Mouse (Mus musculus) heart, adult 8-10 months (tissue): ENCODE measurements at regions not wholly inside any gene's neighbourhood (a gene's known extent, or its start where the extent isn't known, plus 50 kb on each side); places are given as distances from the start of the nearest gene placed in this dataset.

Experiments used
- DNase-seq: peaks from one replicate; pipeline ENCODE4 v3.0.0; 2022; ENCODE audit warnings: low spot score

DNA sequence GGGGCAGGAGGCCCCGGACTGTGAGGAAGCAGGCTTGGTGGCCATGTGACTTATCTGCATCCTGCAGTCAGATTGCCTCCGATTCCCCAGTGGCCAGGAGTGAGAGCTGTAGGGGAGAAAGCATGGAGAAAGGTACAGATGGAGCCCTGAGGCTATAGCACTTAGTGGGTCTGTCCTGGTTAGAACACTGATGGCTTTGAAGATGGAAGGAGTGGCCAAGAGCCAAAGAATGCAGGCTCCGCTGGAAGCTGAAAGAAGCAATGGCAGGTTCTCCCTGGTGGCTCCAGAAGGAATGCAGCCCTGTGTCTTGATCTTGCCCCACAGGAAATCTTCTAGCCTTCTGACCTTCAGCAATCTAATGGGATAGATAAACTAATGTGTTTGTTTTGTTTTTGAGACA, 926.3 kb downstream of the 4930447A16Rik start:
- DNase-seq = no peak

- no peak for DNase-seq
Observed at GRCm38 (mm10) chr15:38353371-38353770, 928.0 kb downstream of the 4930447A16Rik start.

DNA sequence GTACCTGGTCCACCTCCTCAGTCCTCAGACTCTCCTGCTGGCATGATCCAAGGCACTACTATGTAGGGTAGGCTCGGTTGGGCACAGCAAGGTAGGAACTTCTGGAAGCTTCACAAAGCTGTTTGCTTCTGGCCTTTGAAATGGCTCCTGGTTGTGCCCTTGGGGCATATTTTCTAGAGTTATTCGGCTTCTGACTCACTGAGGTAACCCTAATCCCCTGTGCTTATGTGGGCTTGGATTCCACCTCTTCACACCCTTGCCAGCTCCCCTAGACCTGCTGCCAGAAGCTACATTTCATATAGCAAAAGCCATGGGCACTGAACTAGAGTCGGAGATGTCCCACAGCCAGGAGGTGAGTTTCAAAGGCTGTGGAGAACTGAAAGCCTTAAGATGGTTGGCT, 933.7 kb downstream of the 4930447A16Rik start:
- no peak for DNase-seq

DNA sequence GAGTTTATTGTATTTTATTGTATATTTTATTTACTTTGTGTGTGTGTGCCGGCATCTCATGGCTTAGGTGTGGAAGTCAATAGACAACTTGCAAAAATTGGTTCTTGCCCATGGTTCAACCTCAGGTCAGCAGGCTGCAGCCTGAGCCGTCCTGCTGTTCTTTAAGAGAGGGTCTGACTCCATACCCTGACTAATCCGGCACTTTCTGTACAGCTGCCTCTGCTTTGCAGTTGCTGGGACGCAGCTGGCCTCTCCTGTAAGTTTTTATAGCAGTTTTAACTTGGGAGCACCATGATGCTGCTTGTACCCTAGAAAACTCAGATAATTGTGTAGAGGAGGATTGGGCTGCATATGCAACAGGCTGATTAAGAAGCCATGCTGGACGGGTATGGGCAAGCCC, 938.2 kb downstream of the 4930447A16Rik start:
- no peak for DNase-seq

DNA sequence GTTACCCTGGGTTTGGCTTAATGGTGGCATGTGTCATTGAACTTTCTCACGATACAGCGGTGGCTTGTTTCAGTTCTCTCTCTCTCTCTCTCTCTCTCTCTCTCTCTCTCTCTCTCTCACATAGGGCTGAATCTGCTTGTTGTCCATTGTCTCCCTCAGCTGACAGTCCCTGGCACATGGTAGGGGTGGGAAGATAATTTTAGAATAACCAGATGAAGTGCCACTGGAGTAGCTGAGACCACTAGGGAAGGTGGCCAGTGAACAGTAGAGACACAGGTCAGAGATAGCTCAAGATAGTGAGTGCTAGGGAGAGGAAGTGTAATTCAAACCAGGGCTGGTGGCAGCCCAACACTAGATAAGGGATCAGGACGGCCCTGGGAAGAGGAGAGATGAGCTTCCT, 938.7 kb downstream of the 4930447A16Rik start:
- no peak for DNase-seq

GRCm38 (mm10) chr15:38367643-38368042, 942.3 kb downstream of the 4930447A16Rik start:
- DNase-seq = no peak

DNA sequence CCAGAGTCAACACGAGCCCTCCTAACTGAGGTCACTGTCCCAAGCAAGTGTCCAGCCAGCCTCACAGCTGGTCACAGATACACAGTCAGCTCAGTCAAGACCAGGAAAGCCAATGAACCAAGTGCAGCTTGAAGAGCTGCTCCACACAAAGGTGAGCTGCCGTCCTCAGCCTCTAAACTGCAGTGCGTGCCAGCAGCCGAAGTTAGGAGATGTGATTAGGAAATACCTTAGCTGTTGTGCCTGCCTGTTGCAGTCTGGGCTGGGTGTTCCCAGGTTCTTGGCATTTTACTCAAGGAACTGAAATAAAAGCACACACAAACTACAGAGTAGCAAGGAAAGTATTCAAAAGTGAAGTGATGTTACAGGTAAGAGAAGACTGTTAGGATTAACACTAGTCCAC, 942.9 kb downstream of the 4930447A16Rik start:
- no peak for DNase-seq

- DNase-seq = no peak
Observed at GRCm38 (mm10) chr15:38371404-38372090, 946.2 kb downstream of the 4930447A16Rik start.

DNA sequence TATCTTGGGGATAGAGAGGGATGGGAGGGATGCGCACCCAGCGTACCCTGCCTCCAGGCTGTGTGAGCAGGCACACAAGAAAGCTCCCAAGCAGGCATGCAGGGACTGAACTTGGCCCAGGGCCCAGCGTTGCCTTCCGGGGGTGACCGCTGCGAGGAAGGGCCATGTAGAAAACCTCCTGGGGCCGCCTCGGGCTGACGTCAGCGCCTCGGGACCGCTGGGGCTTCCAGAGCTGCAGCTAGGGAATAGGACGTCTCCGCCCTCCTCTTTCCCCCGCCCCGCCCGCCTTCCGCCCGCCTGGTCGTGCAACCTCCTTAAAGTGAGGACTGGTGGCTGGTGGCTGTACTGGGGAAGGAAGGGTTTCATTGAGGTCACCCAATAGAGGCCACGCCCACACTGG, 948.4 kb downstream of the 4930447A16Rik start:
- peak; percentile 87 for DNase-seq

DNA sequence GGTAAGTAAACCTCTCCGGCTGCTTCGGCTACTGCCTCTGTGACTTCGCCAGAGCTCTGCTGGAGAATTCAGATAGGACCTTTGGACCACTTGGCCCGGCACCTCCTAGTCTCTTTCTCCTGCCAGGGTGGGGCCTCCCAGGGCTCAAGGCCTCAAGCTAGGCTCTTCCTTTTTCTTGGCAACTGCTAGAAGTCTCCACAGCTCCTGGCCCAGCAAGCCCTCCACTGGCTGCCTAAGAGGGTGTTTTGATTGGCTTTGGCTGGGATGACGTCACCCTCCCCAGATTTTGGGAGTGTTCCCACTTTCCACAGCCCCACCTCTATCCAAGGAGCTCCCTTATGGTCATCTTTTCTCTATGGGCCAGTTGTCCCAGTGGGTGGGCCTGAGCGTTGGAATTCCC, 949.4 kb downstream of the 4930447A16Rik start:
- peak; percentile 93 for DNase-seq

DNA sequence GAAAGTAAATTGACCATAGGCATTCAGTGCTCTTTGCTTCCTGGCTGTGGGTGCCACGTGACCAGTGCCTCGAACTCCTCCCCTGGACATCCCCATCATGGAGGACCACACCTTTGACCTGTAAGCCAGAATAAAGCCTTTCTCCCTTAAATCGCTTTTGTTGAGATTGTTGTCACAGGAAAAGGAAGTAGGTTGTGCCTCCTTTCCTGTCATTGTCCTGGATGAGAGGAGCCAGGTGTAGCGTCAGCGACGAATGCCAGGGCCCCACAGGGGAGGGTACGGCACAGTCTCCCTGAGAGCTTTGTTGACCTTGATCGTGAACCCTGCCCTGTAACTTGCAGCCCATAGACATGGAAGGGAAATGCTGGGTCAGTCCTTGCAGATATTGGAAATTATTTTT, 952.8 kb downstream of the 4930447A16Rik start:
- peak; percentile 70 for DNase-seq

DNA sequence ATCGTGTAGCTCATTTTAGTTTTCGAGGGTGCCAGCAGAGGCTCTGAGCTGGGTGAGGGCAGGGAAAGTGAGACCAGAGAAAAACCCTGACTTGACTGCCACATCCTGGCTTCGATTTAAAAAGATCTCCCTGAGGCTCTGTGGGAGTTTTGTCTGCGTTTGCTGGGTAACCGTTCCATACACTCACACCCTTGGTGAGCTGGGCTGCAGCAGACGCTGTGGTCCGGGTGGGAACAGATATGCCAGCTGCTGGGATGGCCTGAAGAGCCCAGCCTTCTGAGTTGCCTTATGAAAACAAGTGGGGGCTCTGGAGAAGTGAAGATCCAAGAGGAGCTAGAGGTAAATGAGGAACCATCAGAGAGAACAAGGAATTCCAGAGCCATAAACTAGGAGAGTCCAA, 962.3 kb downstream of the 4930447A16Rik start:
- no peak for DNase-seq

GRCm38 (mm10) chr15:38388436-38388835, 963.1 kb downstream of the 4930447A16Rik start:
- no peak for DNase-seq

DNA sequence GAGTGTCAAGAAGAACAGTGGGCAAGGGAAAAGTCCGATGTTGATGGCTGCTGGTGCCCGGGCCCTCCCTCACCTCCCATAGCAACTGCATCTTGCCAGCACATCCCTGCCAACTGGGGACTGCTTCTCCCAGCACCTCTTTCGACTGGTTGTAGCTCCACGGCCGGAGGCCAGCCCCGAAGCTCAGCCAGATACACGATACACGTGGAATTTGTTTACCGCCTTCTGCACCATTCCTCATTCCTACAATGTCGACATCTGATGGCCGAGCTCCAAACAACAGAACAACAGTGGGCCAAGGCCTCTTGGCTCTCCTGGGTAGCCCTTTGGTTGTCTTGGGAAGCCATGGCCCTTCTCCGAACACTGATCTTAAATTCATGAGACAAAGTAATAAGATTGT, 965.1 kb downstream of the 4930447A16Rik start:
- no peak for DNase-seq

GRCm38 (mm10) chr15:38391420-38391819, 966.1 kb downstream of the 4930447A16Rik start:
- DNase-seq = no peak

DNA sequence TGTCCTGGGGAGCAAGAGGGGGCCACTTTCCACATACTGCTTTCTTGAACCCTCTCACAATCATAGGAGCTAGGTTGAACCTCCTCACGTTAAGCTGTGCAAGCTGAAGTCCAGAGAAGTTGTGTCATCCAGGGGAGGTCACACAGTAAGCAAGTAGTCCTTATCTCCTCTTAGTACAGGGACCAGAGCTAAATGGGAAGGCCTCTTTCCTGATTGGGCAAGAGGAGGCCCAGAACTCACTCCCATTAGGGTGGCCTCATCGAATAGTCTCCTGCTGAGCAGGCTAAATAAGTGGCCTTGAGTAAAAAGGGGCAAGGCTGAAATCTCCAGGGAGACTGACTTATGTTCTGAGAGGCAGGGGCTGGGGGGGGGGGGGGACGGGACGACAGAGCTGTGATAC, 966.5 kb downstream of the 4930447A16Rik start:
- DNase-seq = no peak

DNA sequence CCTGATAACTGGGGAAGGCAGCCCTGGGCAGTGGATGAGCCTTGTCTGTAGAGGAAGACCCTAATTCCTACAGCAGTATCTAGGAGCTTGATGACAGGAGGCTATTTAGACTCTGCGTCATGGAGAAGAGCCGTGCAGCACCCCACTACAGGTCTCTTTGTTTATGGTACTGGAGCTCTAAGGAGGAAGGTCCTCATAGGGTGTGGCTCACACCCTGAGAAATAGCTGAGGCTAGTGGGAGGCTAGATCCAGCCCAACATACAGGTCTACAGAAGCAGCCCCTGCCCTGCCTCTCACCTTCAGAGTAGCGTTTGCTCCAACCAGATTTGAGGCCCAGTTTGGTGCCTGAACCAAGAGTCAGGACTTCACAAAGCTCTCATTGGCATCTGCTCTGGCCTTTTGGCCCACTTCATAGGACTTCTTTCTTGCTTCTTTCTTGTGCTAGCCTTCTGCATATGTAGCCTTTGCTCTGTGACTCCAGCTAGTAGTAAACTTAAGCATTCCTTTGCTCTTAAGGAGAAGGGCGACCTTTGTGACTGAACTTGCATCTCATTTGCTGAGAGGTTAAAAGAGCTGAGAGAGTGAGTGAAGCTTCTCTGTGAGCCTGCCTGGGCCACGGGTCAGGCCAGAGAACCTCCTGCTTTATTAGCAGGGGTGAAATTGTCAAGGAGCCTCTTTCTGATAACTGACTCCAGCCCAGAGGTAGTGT, 967.2 kb downstream of the 4930447A16Rik start:
- DNase-seq = no peak

- no peak for DNase-seq
Observed at GRCm38 (mm10) chr15:38398852-38399251, 973.5 kb downstream of the 4930447A16Rik start.

- DNase-seq = no peak
Observed at GRCm38 (mm10) chr15:38402762-38403161, 977.4 kb downstream of the 4930447A16Rik start.

DNA sequence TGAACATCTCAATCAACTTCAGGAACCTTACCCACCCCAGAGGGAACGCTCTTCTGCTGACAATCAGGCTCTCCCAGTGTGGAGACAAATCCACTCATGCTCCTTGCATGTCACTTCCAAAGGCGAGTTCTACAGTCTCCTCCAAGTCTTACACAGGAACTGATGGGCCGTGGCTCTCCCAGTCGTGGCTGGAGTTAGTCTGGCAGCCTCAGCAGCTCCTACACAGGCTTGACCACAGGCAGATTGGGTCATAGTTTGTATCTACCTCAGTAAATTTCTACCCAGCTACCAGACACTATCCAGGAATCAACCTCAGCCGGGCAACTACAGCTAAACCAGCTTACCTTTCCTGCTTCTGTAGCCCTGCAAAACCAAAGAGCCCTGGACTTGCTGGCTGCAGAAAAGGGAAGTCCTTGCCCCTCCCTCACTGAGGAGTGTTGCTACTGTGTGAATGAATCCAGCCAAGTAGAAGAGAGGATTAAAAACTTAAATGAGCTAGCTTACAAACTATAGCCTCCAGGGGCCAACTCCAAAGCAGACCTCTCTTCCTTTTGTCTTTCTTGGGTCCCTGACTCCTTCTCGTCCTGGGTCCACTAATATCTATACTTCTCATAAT, 978.5 kb downstream of the 4930447A16Rik start:
- no peak for DNase-seq

GRCm38 (mm10) chr15:38406114-38406960, 981.0 kb downstream of the 4930447A16Rik start:
- no peak for DNase-seq

DNA sequence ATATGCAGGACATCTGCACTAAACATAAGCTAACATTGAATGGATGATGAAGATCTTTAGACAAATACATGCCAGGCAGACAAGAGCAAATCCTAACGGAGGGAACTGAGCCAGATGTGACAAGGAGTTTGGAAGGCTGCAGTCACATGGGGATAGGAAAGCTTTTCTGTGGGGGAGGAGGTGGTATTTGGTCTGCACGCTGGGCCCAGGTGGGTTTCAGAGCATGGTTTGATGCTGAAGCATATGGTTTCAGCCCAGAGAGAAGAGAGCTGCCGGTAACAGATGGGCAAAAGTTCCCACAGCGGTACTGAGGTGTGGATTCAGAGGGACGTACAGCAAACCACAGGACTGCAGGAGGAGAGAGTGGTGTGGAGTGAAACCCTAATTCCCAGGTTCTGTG, 982.1 kb downstream of the 4930447A16Rik start:
- no peak for DNase-seq
